Mouse (Mus musculus) kidney, adult 8-10 months (tissue): ENCODE measurements at regions not wholly inside any gene's neighbourhood (a gene's known extent, or its start where the extent isn't known, plus 50 kb on each side); places are given as distances from the start of the nearest gene placed in this dataset.

Experiments used
- DNase-seq, 2 experiments: peaks; one replicate each; pipeline ENCODE4 v3.0.0; 2022

DNA sequence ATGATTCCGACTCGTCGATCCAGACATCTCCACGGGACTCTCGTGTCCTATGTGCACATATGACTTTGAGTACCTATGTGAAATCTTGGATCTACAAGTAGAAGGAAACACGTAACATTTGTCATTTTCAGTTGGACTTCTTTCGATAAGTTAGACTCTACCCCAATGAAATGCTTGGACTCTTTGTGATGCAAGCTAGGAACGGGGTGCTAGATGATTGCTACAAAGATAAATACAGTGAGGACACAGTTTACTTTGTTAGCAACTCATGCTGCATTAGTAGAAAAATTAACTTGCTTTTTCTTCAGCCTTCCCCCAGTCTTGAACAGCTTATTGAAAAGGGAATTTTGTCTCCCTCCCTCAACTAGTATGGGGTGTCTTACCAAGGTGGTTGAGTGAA, 81.2 kb upstream of the Eef1e1 start:
- no peak for DNase-seq

DNA sequence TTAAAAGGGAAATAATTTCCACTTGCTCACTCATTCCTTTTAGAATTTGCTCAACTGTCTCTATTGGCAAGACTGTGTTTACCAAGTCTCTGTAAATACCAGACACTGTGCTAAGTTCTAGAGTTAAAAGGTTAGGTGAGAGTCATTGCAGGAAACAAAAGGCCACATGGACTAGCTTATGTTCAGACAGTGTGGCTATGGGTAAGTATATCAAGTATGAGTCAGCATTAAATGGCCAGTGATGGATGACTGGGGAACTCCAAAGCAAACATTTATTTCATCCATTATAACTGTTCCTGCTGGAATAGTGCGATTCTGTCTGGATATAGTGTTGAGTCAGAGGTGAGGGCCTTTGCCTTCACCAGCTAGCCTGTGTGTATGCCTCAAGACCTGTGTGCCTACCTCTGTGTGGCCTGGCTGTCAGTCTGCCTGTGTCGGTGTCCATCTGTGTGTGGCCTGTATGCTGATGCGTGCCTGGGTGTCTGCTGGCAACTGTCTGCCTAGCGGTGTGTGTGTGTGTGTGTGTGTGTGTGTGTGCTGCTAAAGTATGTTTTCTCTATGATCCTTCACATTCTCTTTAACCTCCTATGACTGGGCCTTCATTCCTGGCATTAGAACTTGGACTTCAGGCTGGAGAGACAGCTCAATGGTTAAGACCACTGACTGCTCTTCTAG, 77.6 kb upstream of the Eef1e1 start:
- DNase-seq: no peak

- DNase-seq: no peak
Observed at GRCm38 (mm10) chr13:38735294-38735693, 76.4 kb upstream of the Eef1e1 start.

GRCm38 (mm10) chr13:38733246-38733645, 74.4 kb upstream of the Eef1e1 start:
- no peak for DNase-seq

DNA sequence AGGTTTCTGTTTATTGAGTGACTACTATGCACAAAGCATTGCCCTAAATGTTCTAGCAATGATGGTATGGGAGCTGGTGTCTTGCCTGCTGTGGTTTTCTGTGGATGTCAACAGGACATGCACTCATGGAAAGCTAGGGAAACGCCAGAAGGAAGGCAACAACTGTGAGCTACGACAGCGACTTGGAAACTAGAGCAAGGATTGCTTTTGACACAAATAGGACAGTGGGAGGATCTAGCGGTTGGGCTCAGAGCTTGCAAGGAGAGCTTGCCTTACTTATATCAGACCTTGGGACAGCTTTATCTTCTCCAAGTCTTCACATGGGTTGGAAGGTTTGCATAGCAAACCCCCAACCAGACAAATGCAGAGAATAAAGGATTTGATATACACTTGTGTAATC, 66.6 kb upstream of the Eef1e1 start:
- DNase-seq: no peak

DNA sequence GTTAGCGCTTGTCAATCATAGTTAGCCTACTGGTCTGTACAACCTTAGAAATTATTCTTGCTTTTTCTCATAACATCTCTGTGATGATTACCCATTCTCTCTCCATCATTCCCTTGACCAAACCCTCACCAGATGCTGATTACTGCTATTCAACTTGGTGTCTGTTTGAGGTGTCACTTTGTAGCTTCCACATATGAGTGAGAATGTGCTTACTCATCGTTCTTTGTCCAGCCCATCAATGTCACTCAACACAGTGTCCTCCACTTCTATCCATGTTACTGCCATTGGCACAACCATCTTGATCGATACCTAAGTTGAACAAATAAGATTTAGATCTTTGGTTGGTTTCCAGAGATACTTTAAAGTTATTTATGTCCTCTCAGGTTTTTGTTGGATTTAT, 62.3 kb upstream of the Eef1e1 start:
- no peak for DNase-seq

DNA sequence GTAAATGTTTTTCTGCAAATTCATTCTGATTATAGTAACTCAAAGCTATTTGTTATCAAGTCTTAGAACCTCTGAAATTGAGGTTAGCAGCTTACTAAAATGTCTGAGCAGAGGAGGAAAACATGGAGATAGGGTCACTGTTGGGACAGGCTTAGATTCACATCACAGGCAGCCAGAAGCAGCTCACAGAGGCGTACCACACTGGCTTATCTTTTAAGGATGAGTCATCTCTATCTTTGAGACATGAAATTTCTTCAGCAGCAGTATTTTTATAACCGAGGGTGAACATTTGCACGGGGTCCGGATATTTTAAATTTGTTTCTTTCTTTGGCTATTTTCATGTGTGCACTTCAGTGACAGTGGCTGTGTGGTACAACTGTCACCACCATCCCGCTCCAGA, 56.0 kb upstream of the Eef1e1 start:
- DNase-seq: no peak
